Mouse (Mus musculus): ENCODE results near the gene Mrln. TPM values are rescaled to one million over a fixed set of nuclear protein-coding genes. Genes with fewer than 3 reads are reported as not detected.
"Not testable (repeated sequence)": the region's sequence is repeated elsewhere in the genome, so short reads cannot be mapped to it uniquely, and the experiment has no call there.

Mrln gene
- polyA plus RNA-seq, 1 experiment from 2014 or later: 16.1 TPM

- Histone ChIP-seq H3K4me3 (no peak overlapping the region), H3K27ac (no peak overlapping the region), H3K9ac (no peak overlapping the region), H3K27me3 (no peaks in the 10 kb centered on the region), H3K4me1 (peaks cover 11% of the 10 kb centered on the region; the same call in 1 of the 2 replicates), H3K9me3 (no peaks in the 10 kb centered on the region), H3K36me3 (peaks cover 9% of the 10 kb centered on the region; the same call in 1 of the 2 replicates), H3K4me2 (no peak overlapping the region)
- WGBS: 80% methylated on average over 2 of the region's 2 CpGs
- ATAC-seq (ENCODE audit: insufficient number of reproducible peaks, low FRiP score, low TSS enrichment, low read depth): no peak
Measured at GRCm38 (mm10) chr10:70197601-70198000, 6.9 kb upstream of the Mrln start.

DNA sequence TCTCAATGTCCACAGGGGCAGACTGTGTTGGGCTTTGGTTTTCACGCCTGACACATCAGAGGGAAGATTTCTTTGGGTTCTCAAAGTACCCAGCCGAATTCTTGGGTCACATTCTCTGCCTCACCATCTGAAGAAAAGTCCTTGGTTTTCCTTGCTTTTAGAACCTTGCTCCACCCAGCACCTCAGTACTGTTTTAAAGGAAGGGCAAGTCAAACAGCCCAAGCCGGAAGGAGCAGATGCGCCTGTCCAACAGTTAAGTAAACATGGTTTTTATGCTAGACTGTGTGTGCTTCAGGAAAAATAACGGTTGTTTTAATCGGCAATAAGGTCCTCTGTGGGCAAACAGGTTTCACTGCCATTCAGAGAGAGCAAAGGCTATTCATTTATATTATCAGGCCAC lies 6.5 kb upstream of the Mrln start:
- Histone ChIP-seq H3K27ac (no peak overlapping the region), H3K4me2 (no peak overlapping the region), H3K9me3 (no peaks in the 10 kb centered on the region), H3K4me3 (no peak overlapping the region), H3K36me3 (0 out of 2 replicates have a peak, but pooled peaks cover 6% of the 10 kb centered on the region), H3K4me1 (peaks cover 11% of the 10 kb centered on the region; the same call in 1 of the 2 replicates), H3K9ac (no peak overlapping the region), H3K27me3 (no peaks in the 10 kb centered on the region)
- ATAC-seq (ENCODE audit: insufficient number of reproducible peaks, low FRiP score, low TSS enrichment, low read depth): no peak
- WGBS: 65% methylated on average over 6 of the region's 6 CpGs

GRCm38 (mm10) chr10:70198951-70199463 lies 5.5 kb upstream of the Mrln start:
- Histone ChIP-seq H3K9me3 (no peaks in the 10 kb centered on the region), H3K9ac (no peak overlapping the region), H3K4me2 (no peak overlapping the region), H3K27me3 (no peaks in the 10 kb centered on the region), H3K36me3 (0 out of 2 replicates have a peak, but pooled peaks cover under 1% of the 10 kb centered on the region), H3K4me1 (peaks cover 11% of the 10 kb centered on the region), H3K27ac (no peak overlapping the region), H3K4me3 (no peak overlapping the region)
- WGBS: 91% methylated on average over 7 of the region's 7 CpGs
- ATAC-seq (ENCODE audit: insufficient number of reproducible peaks, low FRiP score, low TSS enrichment, low read depth): no peak

- peaks cover 18% of the 10 kb centered on the region for H3K4me1 ChIP-seq
- H3K36me3 ChIP-seq: no peaks in the 10 kb centered on the region
- H3K27me3 ChIP-seq: no peaks in the 10 kb centered on the region
- H3K9me3 ChIP-seq: no peaks in the 10 kb centered on the region
- H3K9ac ChIP-seq: no peak overlapping the region
- H3K4me2 ChIP-seq: no peak overlapping the region
- H3K4me3 ChIP-seq: no peak overlapping the region
- 91% methylated on average over 6 of the region's 6 CpGs for WGBS
- H3K27ac ChIP-seq: no peak overlapping the region
- ATAC-seq (ENCODE audit: insufficient number of reproducible peaks, low FRiP score, low TSS enrichment, low read depth): no peak
Measured at GRCm38 (mm10) chr10:70199466-70200210, 4.8 kb upstream of the Mrln start.

GRCm38 (mm10) chr10:70200889-70201500 lies 3.5 kb upstream of the Mrln start:
- no peak overlapping the region for H3K4me3 ChIP-seq
- H3K27ac ChIP-seq: no peak overlapping the region
- H3K36me3 ChIP-seq: no peaks in the 10 kb centered on the region
- no peak overlapping the region for H3K4me2 ChIP-seq
- peaks cover 18% of the 10 kb centered on the region for H3K4me1 ChIP-seq
- ATAC-seq (ENCODE audit: insufficient number of reproducible peaks, low FRiP score, low TSS enrichment, low read depth): no peak
- WGBS: 60% methylated on average over 12 of the region's 12 CpGs
- no peaks in the 10 kb centered on the region for H3K27me3 ChIP-seq
- H3K9ac ChIP-seq: no peak overlapping the region
- no peaks in the 10 kb centered on the region for H3K9me3 ChIP-seq

DNA sequence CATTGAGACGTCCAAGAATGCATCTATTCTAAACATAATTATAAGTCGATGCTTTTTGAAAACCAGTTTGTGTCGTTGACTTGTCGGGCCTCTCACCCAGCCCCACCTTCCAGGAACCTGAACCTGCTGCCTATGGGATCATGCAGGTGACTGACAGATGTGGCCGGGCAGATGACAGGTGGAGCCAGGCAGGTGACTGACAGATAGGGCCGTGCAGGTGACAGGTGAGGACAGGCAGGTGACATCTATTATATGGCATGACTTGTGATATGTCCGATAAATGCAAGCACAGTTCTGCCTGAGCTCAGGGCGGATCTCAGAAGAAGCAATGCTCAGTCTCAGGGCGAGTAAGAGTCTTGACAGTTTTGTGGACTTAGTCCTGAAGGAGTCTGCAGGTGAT lies 6.8 kb downstream of the Mrln start:
- Histone ChIP-seq H3K4me1 (no peaks in the 10 kb centered on the region), H3K36me3 (no peaks in the 10 kb centered on the region), H3K4me3 (no peak overlapping the region), H3K9me3 (no peaks in the 10 kb centered on the region), H3K27me3 (no peaks in the 10 kb centered on the region), H3K4me2 (no peak overlapping the region), H3K27ac (no peak overlapping the region), H3K9ac (no peak overlapping the region)
- ATAC-seq (ENCODE audit: insufficient number of reproducible peaks, low FRiP score, low TSS enrichment, low read depth): no peak
- 78% methylated on average over 9 of the region's 9 CpGs for WGBS

DNA sequence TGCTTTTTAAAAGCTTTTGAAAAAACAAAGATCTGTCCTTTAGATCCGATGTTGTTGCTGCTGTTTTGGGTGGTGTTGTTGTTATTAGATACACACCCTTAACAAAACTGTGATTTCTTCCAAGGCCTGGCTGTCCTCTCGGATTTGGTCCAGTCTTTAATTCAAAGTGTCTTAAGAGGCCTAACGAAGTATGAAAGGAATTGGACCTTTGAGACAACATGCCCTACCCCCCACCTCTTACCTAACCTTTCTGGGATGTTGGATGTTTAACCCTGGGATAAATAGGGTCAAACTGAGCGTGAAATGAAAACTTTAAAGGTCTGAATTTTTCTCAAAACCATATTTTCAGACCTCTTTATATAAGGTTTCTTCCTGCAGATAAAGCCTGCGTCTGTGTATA lies 16.5 kb downstream of the Mrln start:
- H3K4me2 ChIP-seq: no peak overlapping the region
- H3K4me3 ChIP-seq: no peak overlapping the region
- H3K9ac ChIP-seq: no peak overlapping the region
- H3K4me1 ChIP-seq: no peaks in the 10 kb centered on the region
- H3K36me3 ChIP-seq: no peaks in the 10 kb centered on the region
- H3K27me3 ChIP-seq: no peaks in the 10 kb centered on the region
- no peak overlapping the region for H3K27ac ChIP-seq
- 70% methylated on average over 5 of the region's 5 CpGs for WGBS
- ATAC-seq (ENCODE audit: insufficient number of reproducible peaks, low FRiP score, low TSS enrichment, low read depth): no peak
- H3K9me3 ChIP-seq: no peaks in the 10 kb centered on the region

GRCm38 (mm10) chr10:70222231-70222630 lies 17.8 kb downstream of the Mrln start:
- 92% methylated on average over 8 of the region's 8 CpGs for WGBS
- ATAC-seq (ENCODE audit: insufficient number of reproducible peaks, low FRiP score, low TSS enrichment, low read depth); H3K4me2 ChIP-seq: not testable (repeated sequence)

GRCm38 (mm10) chr10:70224571-70224970 lies 20.1 kb downstream of the Mrln start:
- WGBS: 86% methylated on average over 6 of the region's 6 CpGs

More at GRCm38 (mm10) chr10:70222231-70222630, 17.8 kb downstream of the Mrln start:
- H3K9me3 ChIP-seq, H3K9ac ChIP-seq, H3K27me3 ChIP-seq, H3K36me3 ChIP-seq, H3K27ac ChIP-seq, H3K4me1 ChIP-seq, H3K4me3 ChIP-seq: not testable (repeated sequence)

DNA sequence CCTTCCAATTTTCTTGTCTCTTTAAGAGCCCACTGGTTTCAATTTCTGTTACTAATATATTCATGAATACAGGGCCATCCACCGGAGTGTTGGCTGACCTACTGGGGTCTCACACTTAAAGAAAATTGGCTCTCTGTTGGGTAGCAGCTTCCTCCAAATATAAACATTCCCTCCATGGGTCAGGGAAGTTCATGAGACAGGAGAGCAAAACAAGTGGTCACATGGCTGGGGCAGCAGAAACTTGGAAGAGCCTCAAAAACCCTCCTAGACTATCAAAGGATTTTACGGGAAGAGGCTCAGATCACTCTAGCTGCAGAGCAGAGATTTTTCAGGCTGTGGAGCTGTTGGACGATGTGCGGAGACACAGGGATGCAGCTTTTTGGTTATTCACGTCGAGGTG lies 21.3 kb downstream of the Mrln start:
- H3K36me3 ChIP-seq: no peaks in the 10 kb centered on the region
- no peaks in the 10 kb centered on the region for H3K27me3 ChIP-seq
- no peak overlapping the region for H3K27ac ChIP-seq
- H3K9ac ChIP-seq: no peak overlapping the region
- no peaks in the 10 kb centered on the region for H3K9me3 ChIP-seq
- H3K4me2 ChIP-seq: no peak overlapping the region
- no peak overlapping the region for H3K4me3 ChIP-seq
- ATAC-seq (ENCODE audit: insufficient number of reproducible peaks, low FRiP score, low TSS enrichment, low read depth): no peak
- WGBS: 64% methylated on average over 6 of the region's 6 CpGs
- no peaks in the 10 kb centered on the region for H3K4me1 ChIP-seq

More at GRCm38 (mm10) chr10:70224571-70224970, 20.1 kb downstream of the Mrln start:
- no peak for ATAC-seq (ENCODE audit: insufficient number of reproducible peaks, low FRiP score, low TSS enrichment, low read depth)
- H3K36me3 ChIP-seq: no peaks in the 10 kb centered on the region
- H3K9me3 ChIP-seq: no peaks in the 10 kb centered on the region
- no peak overlapping the region for H3K9ac ChIP-seq
- H3K4me1 ChIP-seq: no peaks in the 10 kb centered on the region
- no peak overlapping the region for H3K27ac ChIP-seq
- H3K4me2 ChIP-seq: no peak overlapping the region
- no peaks in the 10 kb centered on the region for H3K27me3 ChIP-seq
- no peak overlapping the region for H3K4me3 ChIP-seq

DNA sequence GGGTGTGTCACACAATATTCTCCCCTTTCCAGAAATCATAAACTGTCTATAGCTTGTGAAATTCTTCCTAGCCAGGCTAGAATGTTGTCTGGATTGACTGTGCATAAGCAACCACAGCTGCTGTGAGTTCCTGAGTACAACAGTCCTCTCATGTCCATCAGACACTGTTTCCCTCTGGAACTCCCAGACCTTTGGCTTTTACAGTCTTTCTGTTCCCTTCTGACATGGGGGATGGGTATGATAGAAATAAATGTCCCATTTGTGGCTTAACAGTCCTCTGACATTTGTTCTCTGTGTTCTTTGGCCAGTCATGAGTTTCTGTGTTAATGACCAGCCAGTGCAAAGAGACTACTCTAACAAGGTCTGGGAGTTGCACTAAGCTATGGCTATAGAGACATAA lies 22.1 kb downstream of the Mrln start:
- no peak for ATAC-seq (ENCODE audit: insufficient number of reproducible peaks, low FRiP score, low TSS enrichment, low read depth)
- Histone ChIP-seq H3K27ac (no peak overlapping the region), H3K4me1 (no peaks in the 10 kb centered on the region), H3K4me2 (no peak overlapping the region), H3K36me3 (no peaks in the 10 kb centered on the region), H3K9ac (no peak overlapping the region), H3K4me3 (no peak overlapping the region), H3K27me3 (no peaks in the 10 kb centered on the region), H3K9me3 (no peaks in the 10 kb centered on the region)

DNA sequence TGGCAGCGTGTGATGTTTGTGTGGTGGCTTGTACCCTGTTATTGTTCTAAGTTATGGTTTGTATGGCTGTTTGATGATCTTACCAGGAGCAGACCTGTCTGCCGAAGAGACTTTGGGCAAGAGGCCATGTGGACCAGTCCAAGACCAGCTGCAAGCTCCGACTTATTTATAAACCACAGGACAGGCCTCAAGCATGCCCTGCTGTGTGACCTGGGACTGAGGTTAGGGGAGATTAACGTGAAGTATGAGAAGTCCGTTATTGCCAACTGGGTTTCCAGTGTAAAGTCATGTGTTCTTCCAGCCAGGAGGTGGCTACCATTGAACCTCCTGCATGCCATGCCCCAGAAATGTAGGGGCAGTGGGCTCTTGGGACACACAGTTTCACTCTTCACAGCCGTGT lies 25.9 kb downstream of the Mrln start:
- no peak overlapping the region for H3K4me3 ChIP-seq
- no peak overlapping the region for H3K9ac ChIP-seq
- no peak for ATAC-seq (ENCODE audit: insufficient number of reproducible peaks, low FRiP score, low TSS enrichment, low read depth)
- H3K4me1 ChIP-seq: no peaks in the 10 kb centered on the region
- H3K36me3 ChIP-seq: no peaks in the 10 kb centered on the region
- no peak overlapping the region for H3K27ac ChIP-seq
- no peaks in the 10 kb centered on the region for H3K27me3 ChIP-seq
- 77% methylated on average over 6 of the region's 6 CpGs for WGBS
- H3K9me3 ChIP-seq: no peaks in the 10 kb centered on the region
- no peak overlapping the region for H3K4me2 ChIP-seq
